Mouse (Mus musculus): ENCODE results near the gene Dync1h1. TPM values are rescaled to one million over a fixed set of nuclear protein-coding genes. Genes with fewer than 3 reads are reported as not detected.

Dync1h1 gene
- total and polyA plus RNA-seq, 3 experiments, result 111 to 168 (median 135) TPM

- H3K27me3 ChIP-seq (ENCODE audit: control insufficient read depth, insufficient read depth, low read length), result no peaks in the 10 kb centered on the region
- 15% methylated on average over 7 of the region's 7 CpGs for WGBS
- no peak overlapping the region for H3K9ac ChIP-seq (ENCODE audit: low read depth, low read length)
- H3K79me2 ChIP-seq (replicated peaks; ENCODE audit: control insufficient read depth, insufficient read depth, low read length), result peaks cover 3% of the 10 kb centered on the region
- TF ChIP-seq CTCF (IDR thresholded peaks at IDR 0.05) (peak; percentile 82), EP300 (IDR thresholded peaks at IDR 0.05; ENCODE audit: insufficient read depth, low read depth, low read length) (no peak), POLR2A (IDR thresholded peaks at IDR 0.05; ENCODE audit: insufficient read depth, low read depth, low read length) (no peak)
- H3K4me3 ChIP-seq, result no peak overlapping the region
- intact Hi-C loops (cut with DNase I), result loop anchor here (2.0 kb wide), 2 partner anchors 104 to 244 kb away; partner anchors contain the start of gene Hsp90aa1
- DNase-seq, result peak; percentile 59 to 76
- peaks cover 6% of the 10 kb centered on the region for H3K36me3 ChIP-seq (ENCODE audit: control insufficient read depth, insufficient read depth, low read length)
- H3K4me1 ChIP-seq (ENCODE audit: control insufficient read depth, insufficient read depth, low read length), result peaks cover 7% of the 10 kb centered on the region
- H3K27ac ChIP-seq, result no peak overlapping the region
These were observed 2.7 kb upstream of the Dync1h1 start for GRCm38 (mm10) chr12:110598527-110598926.

DNA sequence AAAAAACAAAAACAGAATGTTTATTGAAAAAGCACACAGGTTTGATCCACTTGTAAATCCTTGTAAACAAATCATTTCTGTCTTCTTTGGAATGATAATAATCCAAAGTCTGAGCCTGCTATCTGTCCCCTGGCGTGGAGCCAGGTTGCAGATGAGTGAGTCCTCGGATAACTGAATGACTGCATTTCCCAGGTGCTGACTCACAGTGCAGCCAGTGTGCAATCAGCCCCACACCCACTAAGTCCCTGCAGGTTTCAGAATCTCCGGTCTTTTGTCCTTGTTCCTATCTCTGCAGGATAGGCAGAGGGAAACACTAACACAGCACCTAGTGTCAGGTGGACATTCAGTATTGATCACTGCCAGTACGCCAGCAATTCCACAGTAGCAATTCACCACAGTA is 1.5 kb upstream of the Dync1h1 start:
- H3K9ac ChIP-seq (ENCODE audit: low read depth, low read length), result no peak overlapping the region
- intact Hi-C loops (cut with DNase I), result loop anchor here (2.0 kb wide), 2 partner anchors 103 to 243 kb away; partner anchors contain the start of gene Hsp90aa1
- no peak for DNase-seq
- H3K27me3 ChIP-seq (ENCODE audit: control insufficient read depth, insufficient read depth, low read length), result no peaks in the 10 kb centered on the region
- WGBS, result 54% methylated on average over 4 of the region's 4 CpGs
- peaks cover 9% of the 10 kb centered on the region for H3K36me3 ChIP-seq (ENCODE audit: control insufficient read depth, insufficient read depth, low read length)
- peaks cover 5% of the 10 kb centered on the region for H3K79me2 ChIP-seq (replicated peaks; ENCODE audit: control insufficient read depth, insufficient read depth, low read length)
- H3K4me1 ChIP-seq (ENCODE audit: control insufficient read depth, insufficient read depth, low read length), result peaks cover 11% of the 10 kb centered on the region
- TF ChIP-seq POLR2A (IDR thresholded peaks at IDR 0.05; ENCODE audit: insufficient read depth, low read depth, low read length), result no peak
- TF ChIP-seq EP300 (IDR thresholded peaks at IDR 0.05; ENCODE audit: insufficient read depth, low read depth, low read length), result no peak
- TF ChIP-seq CTCF (IDR thresholded peaks at IDR 0.05), result no peak
- no peak overlapping the region for H3K4me3 ChIP-seq
- no peak overlapping the region for H3K27ac ChIP-seq

DNA sequence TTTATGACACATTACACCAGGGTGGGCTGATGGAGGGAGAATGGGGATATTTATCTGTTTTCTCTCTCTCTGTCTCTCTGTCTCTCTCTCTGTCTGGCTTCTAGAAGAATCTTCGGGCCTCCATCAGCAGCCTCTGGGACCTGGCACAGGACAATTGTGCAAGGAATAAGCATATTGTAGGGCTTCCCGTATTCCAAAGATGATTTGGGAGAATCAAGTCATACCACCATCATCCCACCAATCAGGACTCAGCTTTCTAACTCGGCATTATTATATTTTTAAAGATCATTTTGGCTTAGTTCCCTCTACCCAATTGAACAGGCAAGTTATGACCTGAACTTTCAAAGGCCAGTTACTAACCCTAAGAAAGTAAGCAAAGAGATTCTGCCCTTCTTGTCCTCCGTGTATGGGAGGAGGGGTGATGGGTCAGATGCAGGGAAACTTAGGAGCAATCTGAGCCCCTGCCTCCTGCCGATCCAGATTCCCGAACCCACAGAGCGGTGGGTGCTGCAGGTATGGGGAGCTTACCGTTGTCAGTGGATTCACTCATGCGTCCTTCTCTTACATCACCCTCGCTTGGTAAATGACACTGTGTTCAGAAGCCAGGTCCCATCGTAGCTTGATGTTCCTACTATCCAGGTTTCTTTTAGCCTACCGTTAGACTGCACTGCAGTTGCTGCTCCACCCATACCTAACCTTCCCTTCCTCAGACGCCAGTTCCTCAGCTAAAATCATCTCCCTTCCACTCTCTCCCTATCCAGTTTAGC is 844 bp upstream of the Dync1h1 start:
- Histone ChIP-seq H3K4me3 (peak overlapping the region; percentile 85), H3K9ac (ENCODE audit: low read depth, low read length) (no peak overlapping the region), H3K4me1 (ENCODE audit: control insufficient read depth, insufficient read depth, low read length) (peaks cover 12% of the 10 kb centered on the region), H3K27me3 (ENCODE audit: control insufficient read depth, insufficient read depth, low read length) (no peaks in the 10 kb centered on the region), H3K36me3 (ENCODE audit: control insufficient read depth, insufficient read depth, low read length) (peaks cover 9% of the 10 kb centered on the region), H3K79me2 (replicated peaks; ENCODE audit: control insufficient read depth, insufficient read depth, low read length) (peaks cover 7% of the 10 kb centered on the region), H3K27ac (peak overlapping the region; percentile 19; the same call in 1 of the 2 replicates)
- WGBS, result 50% methylated on average over 13 of the region's 13 CpGs
- TF ChIP-seq CTCF (IDR thresholded peaks at IDR 0.05) (no peak), EP300 (IDR thresholded peaks at IDR 0.05; ENCODE audit: insufficient read depth, low read depth, low read length) (no peak), POLR2A (IDR thresholded peaks at IDR 0.05; ENCODE audit: insufficient read depth, low read depth, low read length) (no peak)
- intact Hi-C loops (cut with DNase I), result no loop called here
- DNase-seq, result no peak

GRCm38 (mm10) chr12:110606161-110606560 is 4.9 kb downstream of the Dync1h1 start:
- 45% methylated on average over 3 of the region's 3 CpGs for WGBS
- intact Hi-C loops (cut with DNase I), result no loop called here
- Histone ChIP-seq H3K36me3 (ENCODE audit: control insufficient read depth, insufficient read depth, low read length) (peaks cover 9% of the 10 kb centered on the region), H3K27ac (no peak overlapping the region), H3K79me2 (replicated peaks; ENCODE audit: control insufficient read depth, insufficient read depth, low read length) (peaks cover 13% of the 10 kb centered on the region), H3K4me3 (no peak overlapping the region), H3K27me3 (ENCODE audit: control insufficient read depth, insufficient read depth, low read length) (no peaks in the 10 kb centered on the region), H3K9ac (ENCODE audit: low read depth, low read length) (no peak overlapping the region), H3K4me1 (ENCODE audit: control insufficient read depth, insufficient read depth, low read length) (peaks cover 18% of the 10 kb centered on the region)
- no peak for TF ChIP-seq EP300 (IDR thresholded peaks at IDR 0.05; ENCODE audit: insufficient read depth, low read depth, low read length)
- no peak for TF ChIP-seq CTCF (IDR thresholded peaks at IDR 0.05)
- no peak for TF ChIP-seq POLR2A (IDR thresholded peaks at IDR 0.05; ENCODE audit: insufficient read depth, low read depth, low read length)
- peak in 1 of 2 experiments; percentile 36 for DNase-seq

GRCm38 (mm10) chr12:110606676-110607075 is 5.4 kb downstream of the Dync1h1 start:
- H3K27me3 ChIP-seq (ENCODE audit: control insufficient read depth, insufficient read depth, low read length), result no peaks in the 10 kb centered on the region
- H3K27ac ChIP-seq, result no peak overlapping the region
- peaks cover 9% of the 10 kb centered on the region for H3K36me3 ChIP-seq (ENCODE audit: control insufficient read depth, insufficient read depth, low read length)
- peaks cover 18% of the 10 kb centered on the region for H3K4me1 ChIP-seq (ENCODE audit: control insufficient read depth, insufficient read depth, low read length)
- intact Hi-C loops (cut with DNase I), result no loop called here
- no peak for TF ChIP-seq CTCF (IDR thresholded peaks at IDR 0.05)
- TF ChIP-seq POLR2A (IDR thresholded peaks at IDR 0.05; ENCODE audit: insufficient read depth, low read depth, low read length), result no peak
- no peak for DNase-seq
- peaks cover 13% of the 10 kb centered on the region for H3K79me2 ChIP-seq (replicated peaks; ENCODE audit: control insufficient read depth, insufficient read depth, low read length)
- WGBS, result 65% methylated on average over 2 of the region's 2 CpGs
- H3K4me3 ChIP-seq, result no peak overlapping the region
- H3K9ac ChIP-seq (ENCODE audit: low read depth, low read length), result no peak overlapping the region

DNA sequence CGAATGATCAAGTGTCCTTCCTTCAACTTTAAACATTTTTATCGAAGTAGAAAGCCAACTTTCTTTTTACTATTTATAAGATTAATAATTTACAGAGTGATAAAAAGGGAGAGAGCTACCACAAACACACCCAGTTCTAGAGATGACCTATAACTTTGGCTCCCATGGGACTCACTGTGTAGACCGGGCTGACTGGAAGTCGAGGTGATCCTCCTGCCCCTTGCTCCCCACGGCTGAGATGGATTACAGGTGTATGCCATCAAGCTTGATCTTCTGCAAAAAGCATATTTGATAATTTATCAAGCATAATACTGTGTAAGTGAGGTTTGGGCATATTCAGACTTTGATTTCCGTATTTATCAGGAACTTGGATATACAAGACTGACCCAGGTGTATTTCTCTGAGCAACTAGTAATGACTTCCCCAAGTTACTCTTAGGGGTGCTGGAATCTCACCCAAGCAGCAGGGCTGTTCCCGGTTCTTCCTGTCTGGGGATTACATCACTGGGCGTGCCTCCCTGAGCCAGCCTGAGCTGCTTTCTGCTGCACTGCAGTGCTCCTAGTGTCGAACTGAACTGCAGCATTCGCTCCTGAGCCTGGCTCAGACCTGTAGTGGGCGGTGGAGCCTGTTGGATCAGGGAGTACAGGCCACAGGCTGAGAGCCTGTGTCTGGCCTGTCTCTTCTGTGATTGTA is 7.4 kb downstream of the Dync1h1 start:
- 33% methylated on average over 11 of the region's 11 CpGs for WGBS
- DNase-seq, result peak; percentile 65 to 84
- TF ChIP-seq CTCF (IDR thresholded peaks at IDR 0.05), result peak; percentile 75
- 0 out of 2 replicates have a peak, but pooled peaks have one; percentile 48 for TF ChIP-seq EP300 (IDR thresholded peaks at IDR 0.05; ENCODE audit: insufficient read depth, low read depth, low read length)
- TF ChIP-seq POLR2A (IDR thresholded peaks at IDR 0.05; ENCODE audit: insufficient read depth, low read depth, low read length), result no peak
- peaks cover 2% of the 10 kb centered on the region for H3K36me3 ChIP-seq (ENCODE audit: control insufficient read depth, insufficient read depth, low read length)
- H3K9ac ChIP-seq (ENCODE audit: low read depth, low read length), result no peak overlapping the region
- H3K4me1 ChIP-seq (ENCODE audit: control insufficient read depth, insufficient read depth, low read length), result peaks cover 14% of the 10 kb centered on the region
- H3K27ac ChIP-seq, result peak overlapping the region; percentile 42
- no peak overlapping the region for H3K4me3 ChIP-seq
- H3K79me2 ChIP-seq (replicated peaks; ENCODE audit: control insufficient read depth, insufficient read depth, low read length), result peaks cover 10% of the 10 kb centered on the region
- intact Hi-C loops (cut with DNase I), result no loop called here
- H3K27me3 ChIP-seq (ENCODE audit: control insufficient read depth, insufficient read depth, low read length), result no peaks in the 10 kb centered on the region
